Mouse (Mus musculus) midbrain, postnatal 0 days (tissue): ENCODE data around the gene Oit3. TPM values are rescaled to one million over a fixed set of nuclear protein-coding genes. Genes with fewer than 3 reads are reported as not detected.

ENCODE experiments used
- ATAC-seq: fragments of 200-750 bp; cut with Nextera tagmentation; 2 replicates; pipeline ENCODE4 v1.8.0; 2017; ENCODE audit warnings: moderate number of reproducible peaks, mild to moderate bottlenecking, moderate TSS enrichment, moderate library complexity; ENCODE audit not compliant: low FRiP score
- DNase-seq: peaks from one replicate; pipeline ENCODE4 v3.0.0-alpha.2; 2015; ENCODE audit warnings: low spot score
- H3K27ac ChIP-seq: fragments of 300-500 bp; sonication (generic); 2 replicates; pipeline ENCODE4 v1.5.1; 2014; ENCODE audit warnings: low read depth, mild to moderate bottlenecking, low read length, mixed read lengths
- H3K27me3 ChIP-seq: fragments of 300-500 bp; sonication (generic); 2 replicates; pipeline ENCODE4 v1.6.1; 2014; ENCODE audit warnings: low read length, control low read depth, mixed read lengths; ENCODE audit not compliant: insufficient read depth
- H3K36me3 ChIP-seq: fragments of 300-500 bp; sonication (generic); 2 replicates; pipeline ENCODE4 v1.6.1; 2014; ENCODE audit warnings: low read length, control low read depth, mixed read lengths; ENCODE audit not compliant: insufficient read depth
- H3K4me1 ChIP-seq: fragments of 300-500 bp; sonication (generic); 2 replicates; pipeline ENCODE4 v1.6.1; 2014; ENCODE audit warnings: mild to moderate bottlenecking, control low read depth, antibody characterized with exemption, low read length, mixed read lengths; ENCODE audit not compliant: insufficient read depth
- H3K4me2 ChIP-seq: fragments of 300-500 bp; sonication (generic); 2 replicates; pipeline ENCODE4 v1.6.1; 2014; ENCODE audit warnings: low read depth, mild to moderate bottlenecking, low read length, mixed read lengths; ENCODE audit not compliant: poor library complexity, severe bottlenecking
- H3K4me3 ChIP-seq: fragments of 300-500 bp; sonication (generic); 2 replicates; pipeline ENCODE4 v1.5.1; 2014; ENCODE audit warnings: low read depth, mild to moderate bottlenecking, low read length, moderate library complexity
- H3K9ac ChIP-seq: fragments of 300-500 bp; sonication (generic); replicated peaks from 2 replicates; pipeline ENCODE4 v1.6.1; 2014; ENCODE audit warnings: mild to moderate bottlenecking, low read length, moderate library complexity, mixed read lengths; ENCODE audit not compliant: poor library complexity, severe bottlenecking
- H3K9me3 ChIP-seq: fragments of 300-500 bp; sonication (generic); 2 replicates; pipeline ENCODE4 v1.6.1; 2016; ENCODE audit warnings: low read length, control low read depth
- CTCF ChIP-seq: IDR thresholded peaks from 2 replicates; pipeline ENCODE4 v1.5.1; 2016; ENCODE audit warnings: antibody characterized with exemption, mild to moderate bottlenecking
- WGBS: fragments of 180-500 bp; shearing (Covaris S2); extraction: QIAGEN DNeasy Blood & Tissue Kit; methylation state at CpG from one replicate; pipeline ENCODE4 v1.1.7; 2014; 5-methylcytosine and 5-hydroxymethylcytosine counted together
- polyA plus RNA-seq: library from polyadenylated mRNA; unstranded; fragments of >200 nt; fragmentation: Nextera tagmentation; extraction: Ambion mirVana; gene quantifications from 2 replicates; pipeline ENCODE4 v1.2.1, GENCODE M21; 2015
- total RNA-seq: library from RNA; depleted of rRNA; stranded (reverse); fragments of >200 nt; gene quantifications from 2 replicates; pipeline ENCODE4 v1.2.3, GENCODE M21; 2014

The Oit3 gene
- total and polyA plus RNA-seq, 2 experiments from 2014 or later = 0.05 to 0.11 TPM

GRCm38 (mm10) chr10:59443212-59443611 is 1.6 kb upstream of the Oit3 start:
- Histone ChIP-seq H3K4me2 (no peak overlapping the region), H3K9me3 (no peaks in the 10 kb centered on the region), H3K4me3 (no peak overlapping the region), H3K36me3 (no peaks in the 10 kb centered on the region), H3K4me1 (no peaks in the 10 kb centered on the region), H3K9ac (no peak overlapping the region), H3K27ac (no peak overlapping the region), H3K27me3 (no peaks in the 10 kb centered on the region)
- 60% methylated on average over 7 of the region's 7 CpGs for WGBS
- DNase-seq = no peak
- no peak for TF ChIP-seq CTCF
- ATAC-seq = no peak

GRCm38 (mm10) chr10:59440177-59440576 is 1.4 kb downstream of the Oit3 start:
- ATAC-seq (no peak), DNase-seq (no peak)
- Histone ChIP-seq H3K4me3 (no peak overlapping the region), H3K4me1 (no peaks in the 10 kb centered on the region), H3K9me3 (no peaks in the 10 kb centered on the region), H3K9ac (no peak overlapping the region), H3K4me2 (no peak overlapping the region), H3K27me3 (no peaks in the 10 kb centered on the region), H3K27ac (no peak overlapping the region), H3K36me3 (no peaks in the 10 kb centered on the region)
- 46% methylated on average over 6 of the region's 6 CpGs for WGBS
- no peak for TF ChIP-seq CTCF

GRCm38 (mm10) chr10:59439508-59439931 is 2.1 kb downstream of the Oit3 start:
- WGBS = 42% methylated on average over 5 of the region's 5 CpGs
- no peak for TF ChIP-seq CTCF
- Histone ChIP-seq H3K4me3 (no peak overlapping the region), H3K9me3 (no peaks in the 10 kb centered on the region), H3K36me3 (no peaks in the 10 kb centered on the region), H3K9ac (no peak overlapping the region), H3K27me3 (no peaks in the 10 kb centered on the region), H3K4me2 (no peak overlapping the region), H3K4me1 (no peaks in the 10 kb centered on the region), H3K27ac (no peak overlapping the region)
- DNase-seq (no peak), ATAC-seq (no peak)

- no peak for TF ChIP-seq CTCF
- H3K36me3 ChIP-seq = no peaks in the 10 kb centered on the region
- H3K9me3 ChIP-seq = no peaks in the 10 kb centered on the region
- no peak overlapping the region for H3K27ac ChIP-seq
- no peaks in the 10 kb centered on the region for H3K4me1 ChIP-seq
- H3K4me2 ChIP-seq = no peak overlapping the region
- DNase-seq = no peak
- H3K9ac ChIP-seq = no peak overlapping the region
- no peak for ATAC-seq
- no peak overlapping the region for H3K4me3 ChIP-seq
- H3K27me3 ChIP-seq = no peaks in the 10 kb centered on the region
- 94% methylated on average over 12 of the region's 12 CpGs for WGBS
These were observed 2.9 kb downstream of the Oit3 start for GRCm38 (mm10) chr10:59438651-59439050.

- no peak overlapping the region for H3K27ac ChIP-seq
- no peaks in the 10 kb centered on the region for H3K27me3 ChIP-seq
- DNase-seq = no peak
- no peak overlapping the region for H3K9ac ChIP-seq
- no peak overlapping the region for H3K4me3 ChIP-seq
- 95% methylated on average over 18 of the region's 18 CpGs for WGBS
- H3K9me3 ChIP-seq = no peaks in the 10 kb centered on the region
- no peak overlapping the region for H3K4me2 ChIP-seq
- TF ChIP-seq CTCF = no peak
- H3K36me3 ChIP-seq = no peaks in the 10 kb centered on the region
- ATAC-seq = no peak
- no peaks in the 10 kb centered on the region for H3K4me1 ChIP-seq
These were observed 5.8 kb downstream of the Oit3 start for GRCm38 (mm10) chr10:59435746-59436145.

- DNase-seq = no peak
- H3K4me1 ChIP-seq = no peaks in the 10 kb centered on the region
- H3K4me3 ChIP-seq = no peak overlapping the region
- ATAC-seq = no peak
- no peak overlapping the region for H3K27ac ChIP-seq
- TF ChIP-seq CTCF = no peak
- H3K9ac ChIP-seq = no peak overlapping the region
- no peaks in the 10 kb centered on the region for H3K36me3 ChIP-seq
- H3K9me3 ChIP-seq = no peaks in the 10 kb centered on the region
- WGBS = 73% methylated on average over 6 of the region's 6 CpGs
- H3K27me3 ChIP-seq = no peaks in the 10 kb centered on the region
- H3K4me2 ChIP-seq = no peak overlapping the region
These were observed 10.8 kb downstream of the Oit3 start for GRCm38 (mm10) chr10:59430701-59431218.
